18 mouse cellular contexts compared by ENCODE assay signal in genomic region chr11:121524191-121524590, GRCm38 (mm10). TPM values are rescaled to one million over a fixed set of nuclear protein-coding genes. Genes with fewer than 3 reads are reported as not detected.
"Had no signal": no experiment of that assay in that cellular context is flagged by ENCODE, and none has a peak within 500 bp of the region (broad histone marks: within the 10 kb centered on the region; RNA-seq: fewer than 3 reads in every experiment).

No protein-coding gene starts in this region.

- H3K27me3 ChIP-seq: limb, embryonic 13.5 days had no signal

- H3K4me3 ChIP-seq: layer of hippocampus, adult 2 months; limb, embryonic 10.5 days; limb, embryonic 13.5 days had no signal

- H3K4me2 ChIP-seq: limb, embryonic 13.5 days; midbrain, embryonic 11.5 days had no signal

- H3K9me3 ChIP-seq: limb, embryonic 10.5 days; limb, embryonic 13.5 days had no signal

- H3K27ac ChIP-seq: kidney, postnatal 0 days; layer of hippocampus, adult 2 months; limb, embryonic 10.5 days; limb, embryonic 13.5 days; liver, embryonic 14.5 days had no signal

- H3K9ac ChIP-seq: limb, embryonic 13.5 days; liver, embryonic 14.5 days; liver, postnatal 0 days had no signal

- H3K36me3 ChIP-seq: limb, embryonic 10.5 days; limb, embryonic 13.5 days had no signal

- DNase-seq: kidney, adult 2 months; kidney, postnatal 25 days; layer of hippocampus, adult 9-11 months; liver; liver, postnatal 0 days; lung, postnatal 14 days; midbrain, embryonic 14.5 days; thymus, postnatal 25 days had no signal

- ATAC-seq: intestine, postnatal 0 days; liver, postnatal 0 days had no signal

RNA-seq across cellular contexts. Expression of gene Zfp750, which starts 5.1 kb away (rescaled TPM):
- total RNA-seq: left cerebral cortex, adult 18-20 months; megakaryocyte progenitor cell, adult 5-6 weeks had no signal
- polyA plus RNA-seq: small intestine, adult 2 months had no signal
